Mouse (Mus musculus) MEL (cell line): ENCODE data around the gene Dhrs11. TPM values are rescaled to one million over a fixed set of nuclear protein-coding genes. Genes with fewer than 3 reads are reported as not detected.
A peak's percentile ranks its signal among the peaks of the same experiment; 100 is the strongest.

Experiments
- DNase-seq: peaks from one replicate; pipeline ENCODE4 v3.0.0; 2011; ENCODE audit warnings: low read depth, low spot score
- H3K27ac ChIP-seq: 2 replicates; pipeline ENCODE4 v1.5.1; 2012; ENCODE audit warnings: low read depth, mild to moderate bottlenecking, control low read depth, low read length, moderate library complexity; ENCODE audit not compliant: control insufficient read depth
- H3K27me3 ChIP-seq, 2 experiments: fragments of 150-350 bp in 1 of 2; sonication (generic) in 1 of 2; 2 replicates each; pipeline ENCODE4 v1.6.1; 2012; ENCODE audit warnings: low read length in 2 of 2, mild to moderate bottlenecking in 2 of 2, improper control_type of control experiment in 1 of 2, moderate library complexity in 1 of 2; ENCODE audit not compliant: insufficient read depth in 2 of 2, control insufficient read depth in 1 of 2
- H3K36me3 ChIP-seq, 2 experiments: 2 replicates each; pipeline ENCODE4 v1.6.1; 2012 to 2014; ENCODE audit warnings: low read length in 2 of 2, improper control_type of control experiment in 1 of 2, inconsistent platforms in 1 of 2, mild to moderate bottlenecking in 1 of 2; ENCODE audit not compliant: insufficient read depth in 2 of 2, control insufficient read depth in 1 of 2
- H3K4me1 ChIP-seq, 2 experiments: fragments of 150-350 bp in 1 of 2; sonication (generic) in 1 of 2; 2 replicates each; pipeline ENCODE4 v1.6.1; 2012; ENCODE audit warnings: low read length in 2 of 2, improper control_type of control experiment in 1 of 2, mild to moderate bottlenecking in 1 of 2; ENCODE audit not compliant: insufficient read depth in 2 of 2, control insufficient read depth in 1 of 2
- H3K4me3 ChIP-seq, 2 experiments: fragments of 150-350 bp in 1 of 2; sonication (generic) in 1 of 2; 2 replicates each; pipeline ENCODE4 v1.5.1; 2012; ENCODE audit warnings: low read depth in 2 of 2, low read length in 2 of 2, mild to moderate bottlenecking in 2 of 2, moderate library complexity in 2 of 2, control low read depth in 1 of 2, improper control_type of control experiment in 1 of 2; ENCODE audit not compliant: control insufficient read depth in 1 of 2, insufficient read depth in 1 of 2
- H3K79me2 ChIP-seq: 2 replicates; pipeline ENCODE4 v1.6.1; 2012; ENCODE audit warnings: mild to moderate bottlenecking, low read length, moderate library complexity; ENCODE audit not compliant: control insufficient read depth, poor library complexity, insufficient read depth
- H3K9ac ChIP-seq: 2 replicates; pipeline ENCODE4 v1.6.1; 2012; ENCODE audit warnings: low read depth, mild to moderate bottlenecking, control low read depth, low read length, moderate library complexity; ENCODE audit not compliant: control insufficient read depth, poor library complexity, severe bottlenecking
- H3K9me3 ChIP-seq: fragments of 150-350 bp; sonication (generic); replicated peaks from 2 replicates; pipeline ENCODE4 v1.6.1; 2012; ENCODE audit warnings: mild to moderate bottlenecking, low read length, improper control_type of control experiment, moderate library complexity; ENCODE audit not compliant: insufficient read depth
- BHLHE40 ChIP-seq: IDR thresholded peaks from 2 replicates; pipeline ENCODE4 v1.6.1; 2012; ENCODE audit warnings: low read depth, mild to moderate bottlenecking, inconsistent platforms, low read length, improper control_type of control experiment, borderline replicate concordance
- CHD2 ChIP-seq: IDR thresholded peaks from 2 replicates; pipeline ENCODE4 v1.6.1; 2011; ENCODE audit warnings: low read length, improper control_type of control experiment
- CTCF ChIP-seq, 3 experiments: IDR thresholded peaks in 2 of 3; conservative IDR thresholded peaks in 1 of 3; 2 replicates each; pipeline ENCODE4 v1.5.1; 2011 to 2012; ENCODE audit warnings: low read length in 3 of 3, low read depth in 2 of 3, mild to moderate bottlenecking in 2 of 3, improper control_type of control experiment in 1 of 3, inconsistent platforms in 1 of 3, mixed read lengths in 1 of 3, moderate library complexity in 1 of 3; ENCODE audit not compliant: control insufficient read depth in 1 of 3, insufficient read depth in 1 of 3, poor library complexity in 1 of 3, severe bottlenecking in 1 of 3
- E2F4 ChIP-seq: IDR thresholded peaks from 2 replicates; pipeline ENCODE4 v1.6.1; 2011; ENCODE audit warnings: low read depth, low read length, improper control_type of control experiment, borderline replicate concordance
- ELF1 ChIP-seq: IDR thresholded peaks from 2 replicates; pipeline ENCODE4 v1.6.1; 2014; ENCODE audit warnings: low read depth, mild to moderate bottlenecking, inconsistent platforms, low read length, improper control_type of control experiment, moderate library complexity
- EP300 ChIP-seq, 2 experiments: IDR thresholded peaks; 2 replicates each; pipeline ENCODE4 v1.6.1; 2011; ENCODE audit warnings: improper control_type of control experiment in 2 of 2, low read length in 2 of 2, low read depth in 1 of 2, mild to moderate bottlenecking in 1 of 2
- ETS1 ChIP-seq: IDR thresholded peaks from 2 replicates; pipeline ENCODE4 v1.6.1; 2012; ENCODE audit warnings: low read depth, mild to moderate bottlenecking, inconsistent platforms, low read length, improper control_type of control experiment, moderate library complexity
- GABPA ChIP-seq: IDR thresholded peaks from 2 replicates; pipeline ENCODE4 v1.6.1; 2012; ENCODE audit warnings: low read depth, mild to moderate bottlenecking, inconsistent platforms, low read length, improper control_type of control experiment, moderate library complexity
- GATA1 ChIP-seq: IDR thresholded peaks from 2 replicates; pipeline ENCODE4 v1.6.1; 2011; ENCODE audit warnings: low read depth, low read length, improper control_type of control experiment
- HCFC1 ChIP-seq: IDR thresholded peaks from 2 replicates; pipeline ENCODE4 v1.6.1; 2012; ENCODE audit warnings: low read depth, mild to moderate bottlenecking, inconsistent platforms, low read length, improper control_type of control experiment, moderate library complexity
- JUND ChIP-seq: IDR thresholded peaks from 2 replicates; pipeline ENCODE4 v1.6.1; 2011; ENCODE audit warnings: low read depth, mild to moderate bottlenecking, improper control_type of control experiment, low read length
- KAT2A ChIP-seq: conservative IDR thresholded peaks from 2 replicates; pipeline ENCODE4 v1.6.1; 2012; ENCODE audit warnings: low read depth, low read length, improper control_type of control experiment, inconsistent platforms
- MAFK ChIP-seq: IDR thresholded peaks from 2 replicates; pipeline ENCODE4 v1.6.1; 2011; ENCODE audit warnings: low read depth, mild to moderate bottlenecking, low read length, improper control_type of control experiment, borderline replicate concordance
- MAX ChIP-seq: IDR thresholded peaks from 2 replicates; pipeline ENCODE4 v1.6.1; 2011; ENCODE audit warnings: low read length, improper control_type of control experiment
- MXI1 ChIP-seq: IDR thresholded peaks from 2 replicates; pipeline ENCODE4 v1.6.1; 2011; ENCODE audit warnings: mild to moderate bottlenecking, low read depth, low read length, improper control_type of control experiment
- MYB ChIP-seq: IDR thresholded peaks from 2 replicates; pipeline ENCODE4 v1.6.1; 2011; ENCODE audit warnings: mild to moderate bottlenecking, low read depth, low read length, improper control_type of control experiment
- MYC ChIP-seq: IDR thresholded peaks from 2 replicates; pipeline ENCODE4 v1.6.1; 2011; ENCODE audit warnings: low read depth, mild to moderate bottlenecking, low read length, improper control_type of control experiment, moderate library complexity
- NELFE ChIP-seq: IDR thresholded peaks from 2 replicates; pipeline ENCODE4 v1.6.1; 2011; ENCODE audit warnings: low read depth, low read length, improper control_type of control experiment
- NRF1 ChIP-seq: IDR thresholded peaks from 2 replicates; pipeline ENCODE4 v1.6.1; 2014; ENCODE audit warnings: low read depth, mild to moderate bottlenecking, inconsistent platforms, low read length, improper control_type of control experiment, moderate library complexity; ENCODE audit not compliant: poor library complexity, insufficient read depth, severe bottlenecking
- POLR2A ChIP-seq, 2 experiments: IDR thresholded peaks; 2 replicates each; pipeline ENCODE4 v1.6.1; 2011 to 2012; ENCODE audit warnings: low read length in 2 of 2, mild to moderate bottlenecking in 2 of 2, control low read depth in 1 of 2, improper control_type of control experiment in 1 of 2, low read depth in 1 of 2, moderate library complexity in 1 of 2; ENCODE audit not compliant: control insufficient read depth in 1 of 2, insufficient read depth in 1 of 2, poor library complexity in 1 of 2
- POLR2AphosphoS2 ChIP-seq: IDR thresholded peaks from 2 replicates; pipeline ENCODE4 v1.6.1; 2011; ENCODE audit warnings: low read length, improper control_type of control experiment
- POLR2AphosphoS5 ChIP-seq: IDR thresholded peaks from 2 replicates; pipeline ENCODE4 v1.6.1; 2012; ENCODE audit warnings: low read depth, borderline replicate concordance, mild to moderate bottlenecking, inconsistent platforms, low read length, moderate library complexity, mixed read lengths
- RAD21 ChIP-seq: IDR thresholded peaks from 2 replicates; pipeline ENCODE4 v1.6.1; 2011; ENCODE audit warnings: mild to moderate bottlenecking, low read depth, low read length, improper control_type of control experiment
- RCOR1 ChIP-seq: IDR thresholded peaks from 2 replicates; pipeline ENCODE4 v1.6.1; 2012; ENCODE audit warnings: low read depth, mild to moderate bottlenecking, inconsistent platforms, low read length, improper control_type of control experiment
- SIN3A ChIP-seq: IDR thresholded peaks from 2 replicates; pipeline ENCODE4 v1.6.1; 2012; ENCODE audit warnings: low read length, improper control_type of control experiment, inconsistent platforms
- SMC3 ChIP-seq: IDR thresholded peaks from 2 replicates; pipeline ENCODE4 v1.6.1; 2011; ENCODE audit warnings: low read depth, low read length, improper control_type of control experiment
- TAL1 ChIP-seq: IDR thresholded peaks from 2 replicates; pipeline ENCODE4 v1.6.1; 2012; ENCODE audit warnings: mild to moderate bottlenecking, inconsistent platforms, low read length, moderate library complexity, mixed read lengths
- TBP ChIP-seq: IDR thresholded peaks from 2 replicates; pipeline ENCODE4 v1.8.0; 2011; ENCODE audit warnings: low read depth, low read length, improper control_type of control experiment
- TCF12 ChIP-seq: IDR thresholded peaks from 2 replicates; pipeline ENCODE4 v1.6.1; 2014; ENCODE audit warnings: low read depth, mild to moderate bottlenecking, inconsistent platforms, low read length, improper control_type of control experiment, moderate library complexity
- UBTF ChIP-seq: IDR thresholded peaks from 2 replicates; pipeline ENCODE4 v1.6.1; 2012; ENCODE audit warnings: low read depth, mild to moderate bottlenecking, inconsistent platforms, low read length, improper control_type of control experiment, moderate library complexity, borderline replicate concordance; ENCODE audit not compliant: insufficient read depth
- USF1 ChIP-seq: IDR thresholded peaks from 2 replicates; pipeline ENCODE4 v1.6.1; 2014; ENCODE audit warnings: low read depth, mild to moderate bottlenecking, inconsistent platforms, low read length, improper control_type of control experiment, moderate library complexity
- USF2 ChIP-seq, 2 experiments: IDR thresholded peaks; 2 replicates each; pipeline ENCODE4 v1.6.1; 2011 to 2012; ENCODE audit warnings: improper control_type of control experiment in 2 of 2, low read length in 2 of 2, borderline replicate concordance in 1 of 2, inconsistent platforms in 1 of 2, low read depth in 1 of 2, mild to moderate bottlenecking in 1 of 2; ENCODE audit not compliant: insufficient read depth in 1 of 2
- ZC3H11A ChIP-seq: IDR thresholded peaks from 2 replicates; pipeline ENCODE4 v1.6.1; 2012; ENCODE audit warnings: low read depth, mild to moderate bottlenecking, inconsistent platforms, low read length, improper control_type of control experiment
- ZKSCAN1 ChIP-seq: IDR thresholded peaks from 2 replicates; pipeline ENCODE4 v1.6.1; 2012; ENCODE audit warnings: low read depth, mild to moderate bottlenecking, inconsistent platforms, low read length, improper control_type of control experiment, moderate library complexity
- ZMIZ1 ChIP-seq: IDR thresholded peaks from 2 replicates; pipeline ENCODE4 v1.6.1; 2012; ENCODE audit warnings: low read depth, mild to moderate bottlenecking, inconsistent platforms, low read length, improper control_type of control experiment, moderate library complexity
- ZNF384 ChIP-seq: IDR thresholded peaks from 2 replicates; pipeline ENCODE4 v1.6.1; 2012; ENCODE audit warnings: low read depth, mild to moderate bottlenecking, inconsistent platforms, low read length, improper control_type of control experiment
- polyA plus RNA-seq, 2 experiments: library from polyadenylated mRNA; stranded (reverse) in 1 of 2; unstranded in 1 of 2; fragments of >175 nt in 1 of 2; fragments of >200 nt in 1 of 2; gene quantifications; 2 replicates each; pipeline versions ENCODE4 v1.2.1 to v1.2.4; 2012; ENCODE audit warnings: low replicate concordance in 2 of 2, low read depth in 1 of 2; ENCODE audit not compliant: insufficient read length in 2 of 2, insufficient read depth in 1 of 2, missing spikeins in 1 of 2
- total RNA-seq: library from RNA; depleted of rRNA; stranded (reverse); fragments of 300-350 nt; gene quantifications from 2 replicates; pipeline ENCODE4 v1.2.3, GENCODE M21; 2012

Gene Dhrs11
- total and polyA plus RNA-seq, 3 experiments: 36.6 to 37.7 TPM; not detected in 1

DNA sequence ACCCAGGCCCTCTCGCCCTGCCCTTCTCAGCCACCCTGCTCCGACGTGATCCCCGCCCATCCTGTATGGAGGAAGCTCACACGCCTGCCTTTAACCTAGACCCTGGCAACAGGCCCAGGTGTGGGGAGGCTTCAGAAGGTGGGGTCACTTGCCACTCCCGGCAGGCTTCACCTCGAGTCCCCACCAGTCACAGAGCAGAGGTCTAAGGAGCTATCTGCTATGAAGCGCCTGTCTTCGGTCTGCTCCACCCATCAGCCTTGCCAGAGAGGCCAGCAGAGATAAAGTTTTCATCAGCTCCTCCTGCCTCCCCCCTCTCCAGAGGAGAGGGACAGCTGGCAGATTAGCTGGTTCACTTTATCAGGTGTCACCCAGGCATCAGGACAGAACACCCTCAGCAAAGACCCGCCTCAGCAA, 5.3 kb downstream of the Dhrs11 start:
- peak; percentile 98 for DNase-seq
- Histone ChIP-seq H3K27ac (peak overlapping the region; percentile 95), H3K36me3 (peaks cover 3 to 57% of the 10 kb centered on the region in 2 experiments), H3K79me2 (peaks cover 51% of the 10 kb centered on the region), H3K4me3 (peak overlapping the region in 1 of 2 experiments; percentile 6; a peak in 1 of 4 replicates), H3K27me3 (no peaks in the 10 kb centered on the region), H3K4me1 (peaks cover 17 to 64% of the 10 kb centered on the region in 2 experiments), H3K9ac (peak overlapping the region; percentile 40; the same call in 1 of the 2 replicates), H3K9me3 (no peaks in the 10 kb centered on the region)
- TF ChIP-seq MXI1 (peak; percentile 82; the same call in 1 of the 2 replicates), ELF1 (no peak; the same call in 1 of the 2 replicates), ZMIZ1 (peak; percentile 80), GATA1 (peak; percentile 99), TAL1 (peak; percentile 96), EP300 (IDR thresholded peaks at IDR 0.05; ENCODE audit: low read depth in 1 of 2, low read length in 2 of 2) (peak; percentile 96 to 98), JUND (peak; percentile 67; the same call in 1 of the 2 replicates), NRF1 (0 out of 2 replicates have a peak, but pooled peaks have one; percentile 7), USF2 (IDR thresholded peaks at IDR 0.05; ENCODE audit: borderline replicate concordance in 1 of 2, insufficient read depth in 1 of 2, low read depth in 1 of 2, low read length in 2 of 2) (no peak), MYB (0 out of 2 replicates have a peak, but pooled peaks have one; percentile 45), UBTF (no peak), ZC3H11A (no peak), E2F4 (no peak), CHD2 (peak; percentile 63), RAD21 (no peak), CTCF (IDR thresholded peaks at IDR 0.05 in 2 of 3, conservative IDR thresholded peaks at IDR 0.05 in 1 of 3; ENCODE audit: control insufficient read depth in 1 of 3, insufficient read depth in 1 of 3, low read depth in 2 of 3, low read length in 3 of 3, poor library complexity in 1 of 3, severe bottlenecking in 1 of 3) (no peak), HCFC1 (peak; percentile 64; the same call in 1 of the 2 replicates), TBP (peak; percentile 79), NELFE (peak; percentile 55; the same call in 1 of the 2 replicates), SIN3A (peak; percentile 96), MAX (peak; percentile 65), ETS1 (peak; percentile 100), MYC (no peak; the same call in 1 of the 2 replicates), ZKSCAN1 (peak; percentile 57; the same call in 1 of the 2 replicates), GABPA (no peak), USF1 (peak; percentile 50), TCF12 (peak; percentile 99), RCOR1 (peak; percentile 91), POLR2AphosphoS5 (no peak), SMC3 (no peak), KAT2A (peak; percentile 40; the same call in 1 of the 2 replicates), BHLHE40 (peak; percentile 64; the same call in 1 of the 2 replicates), MAFK (peak; percentile 86; the same call in 1 of the 2 replicates), POLR2AphosphoS2 (peak; percentile 76; the same call in 1 of the 2 replicates), POLR2A (IDR thresholded peaks at IDR 0.05; ENCODE audit: control insufficient read depth in 1 of 2, insufficient read depth in 1 of 2, low read depth in 1 of 2, low read length in 2 of 2, poor library complexity in 1 of 2) (peak in 1 of 2 experiments; percentile 57; a peak in 1 of 4 replicates), ZNF384 (no peak; the same call in 1 of the 2 replicates)
